Mouse (Mus musculus) forebrain, postnatal 0 days (tissue): Measurements from ENCODE around the gene Tas2r125. TPM values are rescaled to one million over a fixed set of nuclear protein-coding genes. Genes with fewer than 3 reads are reported as not detected.
"Not testable (repeated sequence)": the region's sequence is repeated elsewhere in the genome, so short reads cannot be mapped to it uniquely, and the experiment has no call there.

Experiments used
- ATAC-seq: fragments of 200-750 bp; cut with Nextera tagmentation; 2 replicates; pipeline ENCODE4 v1.8.0; 2017; ENCODE audit warnings: mild to moderate bottlenecking, moderate library complexity
- DNase-seq: peaks from one replicate; pipeline ENCODE4 v3.0.0-alpha.2; 2015
- H3K27ac ChIP-seq: fragments of 300-500 bp; sonication (generic); 2 replicates; pipeline ENCODE4 v1.5.1; 2014; ENCODE audit warnings: low read depth, mild to moderate bottlenecking, antibody characterized with exemption, low read length, moderate library complexity, mixed read lengths
- H3K27me3 ChIP-seq: fragments of 300-500 bp; sonication (generic); 2 replicates; pipeline ENCODE4 v1.6.1; 2014; ENCODE audit warnings: mild to moderate bottlenecking, low read length, mixed read lengths; ENCODE audit not compliant: insufficient read depth
- H3K36me3 ChIP-seq: fragments of 300-500 bp; sonication (generic); 2 replicates; pipeline ENCODE4 v1.6.1; 2014; ENCODE audit warnings: mild to moderate bottlenecking, moderate library complexity; ENCODE audit not compliant: insufficient read depth
- H3K4me1 ChIP-seq: fragments of 300-500 bp; sonication (generic); 2 replicates; pipeline ENCODE4 v1.6.1; 2014; ENCODE audit warnings: antibody characterized with exemption; ENCODE audit not compliant: insufficient read depth
- H3K4me2 ChIP-seq: fragments of 300-500 bp; sonication (generic); 2 replicates; pipeline ENCODE4 v1.6.1; 2014; ENCODE audit warnings: low read depth, mild to moderate bottlenecking, moderate library complexity
- H3K4me3 ChIP-seq: fragments of 300-500 bp; sonication (generic); 2 replicates; pipeline ENCODE4 v1.5.1; 2014; ENCODE audit warnings: low read depth, low read length, mixed read lengths
- H3K9ac ChIP-seq: fragments of 300-500 bp; sonication (generic); 2 replicates; pipeline ENCODE4 v1.6.1; 2014; ENCODE audit warnings: mild to moderate bottlenecking
- H3K9me3 ChIP-seq: fragments of 300-500 bp; sonication (generic); 2 replicates; pipeline ENCODE4 v1.6.1; 2016; ENCODE audit warnings: low read length
- CTCF ChIP-seq: sonication (generic); IDR thresholded peaks from 2 replicates; pipeline ENCODE4 v1.5.1; 2016; ENCODE audit warnings: antibody characterized with exemption, control low read depth, low read depth
- WGBS: fragments of 180-500 bp; shearing (Covaris S2); extraction: QIAGEN DNeasy Blood & Tissue Kit; methylation state at CpG from one replicate; pipeline ENCODE4 v1.1.7; 2014; 5-methylcytosine and 5-hydroxymethylcytosine counted together
- polyA plus RNA-seq: library from polyadenylated mRNA; unstranded; fragments of >200 nt; fragmentation: Nextera tagmentation; extraction: Ambion mirVana; gene quantifications from 2 replicates; pipeline ENCODE4 v1.2.1, GENCODE M21; 2015
- total RNA-seq: library from RNA; depleted of rRNA; stranded (reverse); fragments of >200 nt; gene quantifications from 2 replicates; pipeline ENCODE4 v1.2.3, GENCODE M21; 2014; rRNA removed

Tas2r125 gene
- not detected in 2 replicates for total RNA-seq
- not detected in 2 replicates for polyA plus RNA-seq

GRCm38 (mm10) chr6:132909351-132909750 lies at the start of gene Tas2r125:
Gene Tas2r125 (plus strand): TSS chr6:132909651.
- ATAC-seq (no peak), DNase-seq (no peak)
- no peak for TF ChIP-seq CTCF
- no peak within 1 kb of the TSS for H3K4me2 ChIP-seq
- H3K27me3 ChIP-seq, result no peaks in the 10 kb centered on the region
- no peak within 1 kb of the TSS for H3K4me3 ChIP-seq
- H3K4me1 ChIP-seq, result no peaks in the 10 kb centered on the region
- no peak within 1 kb of the TSS for H3K27ac ChIP-seq
- no peaks in the 10 kb centered on the region for H3K9me3 ChIP-seq
- 89% methylated on average over 3 of the region's 3 CpGs for WGBS
- H3K9ac ChIP-seq, result no peak within 1 kb of the TSS
- H3K36me3 ChIP-seq, result no peaks in the 10 kb centered on the region

GRCm38 (mm10) chr6:132867708-132868107 lies 41.7 kb upstream of the Tas2r125 start, which contains the start of gene Tas2r110:
Gene Tas2r110 (plus strand): TSS chr6:132868008.
- no peaks in the 10 kb centered on the region for H3K27me3 ChIP-seq
- no peak within 1 kb of the TSS for H3K4me3 ChIP-seq
- ATAC-seq, result no peak
- H3K36me3 ChIP-seq, result no peaks in the 10 kb centered on the region
- no peak within 1 kb of the TSS for H3K4me2 ChIP-seq
- H3K27ac ChIP-seq, result no peak within 1 kb of the TSS
- no peak for TF ChIP-seq CTCF
- H3K4me1 ChIP-seq, result no peaks in the 10 kb centered on the region
- no peak within 1 kb of the TSS for H3K9ac ChIP-seq
- H3K9me3 ChIP-seq, result no peaks in the 10 kb centered on the region
- DNase-seq, result no peak

GRCm38 (mm10) chr6:132892711-132893110 lies 16.7 kb upstream of the Tas2r125 start, which contains the start of gene Tas2r113:
Gene Tas2r113 (plus strand): TSS chr6:132893011.
- TF ChIP-seq CTCF, result no peak
- Histone ChIP-seq H3K4me3 (no peak within 1 kb of the TSS), H3K4me1 (no peaks in the 10 kb centered on the region), H3K36me3 (no peaks in the 10 kb centered on the region), H3K27me3 (no peaks in the 10 kb centered on the region), H3K9me3 (no peaks in the 10 kb centered on the region), H3K27ac (no peak within 1 kb of the TSS), H3K4me2 (no peak within 1 kb of the TSS), H3K9ac (no peak within 1 kb of the TSS)
- DNase-seq, result no peak
- 63% methylated on average over 1 of the region's 1 CpGs for WGBS
- ATAC-seq, result no peak

DNA sequence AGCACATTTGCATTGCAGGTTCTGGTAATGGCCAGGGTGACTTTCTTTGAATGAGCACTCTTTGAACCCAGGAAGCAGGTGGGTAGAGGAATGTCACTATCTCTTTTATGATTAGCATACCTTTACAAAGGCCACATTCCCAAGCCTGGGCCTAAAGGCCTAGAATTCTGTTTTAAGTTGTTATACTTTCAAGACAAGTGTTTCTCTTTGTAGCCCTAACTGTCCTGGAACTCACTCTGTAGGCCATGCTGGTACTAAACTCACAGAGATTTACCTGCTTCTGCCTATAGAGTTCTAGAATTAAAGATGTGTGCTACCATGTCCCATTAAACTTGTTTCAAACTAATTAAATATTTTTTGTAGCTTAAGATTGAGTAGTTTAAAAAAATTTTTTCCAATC lies 31.9 kb downstream of the Tas2r125 start:
- H3K36me3 ChIP-seq, H3K4me2 ChIP-seq, H3K27me3 ChIP-seq, ATAC-seq, DNase-seq, H3K9me3 ChIP-seq, H3K27ac ChIP-seq, H3K9ac ChIP-seq, H3K4me3 ChIP-seq, H3K4me1 ChIP-seq: not testable (repeated sequence)

- no peaks in the 10 kb centered on the region for H3K36me3 ChIP-seq
- H3K4me3 ChIP-seq, result no peak within 1 kb of the TSS
- 79% methylated on average over 2 of the region's 2 CpGs for WGBS
- H3K27me3 ChIP-seq, result no peaks in the 10 kb centered on the region
- no peak for TF ChIP-seq CTCF
- H3K9ac ChIP-seq, result no peak within 1 kb of the TSS
- no peaks in the 10 kb centered on the region for H3K9me3 ChIP-seq
- H3K27ac ChIP-seq, result no peak within 1 kb of the TSS
- H3K4me2 ChIP-seq, result no peak within 1 kb of the TSS
- ATAC-seq, result no peak
- DNase-seq, result no peak
- H3K4me1 ChIP-seq, result no peaks in the 10 kb centered on the region
Observed at GRCm38 (mm10) chr6:132950802-132951201, 41.4 kb downstream of the Tas2r125 start, which contains the start of gene Tas2r129. Gene Tas2r129 (plus strand): TSS chr6:132951102.

DNA sequence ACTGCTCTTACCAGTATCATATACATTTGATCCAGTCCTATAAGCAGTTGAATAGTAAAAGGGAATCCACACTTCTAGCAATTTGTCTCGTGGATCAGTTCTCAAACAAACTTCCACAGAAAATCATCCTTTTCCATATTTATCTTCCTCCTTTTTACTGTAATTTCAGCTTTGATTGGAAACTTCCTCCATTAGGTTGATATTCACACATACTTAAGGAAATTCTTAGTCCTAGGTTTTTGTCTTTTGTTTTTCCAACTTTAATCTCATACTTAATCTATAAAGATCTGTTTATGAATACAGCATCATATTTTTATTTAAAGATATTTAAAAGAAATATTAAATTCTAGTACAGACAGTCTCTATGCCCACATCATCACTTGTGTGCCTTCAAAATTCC lies 48.4 kb downstream of the Tas2r125 start, which contains the start of gene Tas2r131:
TSS of gene Tas2r131 (minus strand) at position 101 of the 400 bp plus-strand sequence.
- Histone ChIP-seq H3K9me3 (no peaks in the 10 kb centered on the region), H3K27ac (no peak within 1 kb of the TSS), H3K36me3 (no peaks in the 10 kb centered on the region), H3K9ac (no peak within 1 kb of the TSS), H3K4me2 (no peak within 1 kb of the TSS), H3K4me1 (no peaks in the 10 kb centered on the region), H3K27me3 (no peaks in the 10 kb centered on the region), H3K4me3 (no peak within 1 kb of the TSS)
- no peak for ATAC-seq
- no peak for TF ChIP-seq CTCF
- WGBS, result 78% methylated on average over 1 of the region's 1 CpGs
- DNase-seq, result no peak

Other genes starting within 250 kb of the Tas2r125 start
- gene Tas2r121, start 208.6 kb upstream of the Tas2r125 start, total RNA-seq, result not detected in 2 replicates
- gene Tas2r121, start 208.6 kb upstream of the Tas2r125 start, polyA plus RNA-seq, result not detected in 2 replicates
- not detected in 2 replicates for gene Tas2r122, start 197.7 kb upstream of the Tas2r125 start, total RNA-seq
- gene Tas2r122, start 197.7 kb upstream of the Tas2r125 start, polyA plus RNA-seq, result not detected in 2 replicates
- gene Tas2r115, start 171.6 kb upstream of the Tas2r125 start, total RNA-seq, result not detected in 2 replicates
- not detected in 2 replicates for gene Tas2r115, start 171.6 kb upstream of the Tas2r125 start, polyA plus RNA-seq
- gene Tas2r124, start 154.9 kb upstream of the Tas2r125 start, total RNA-seq, result not detected in 2 replicates
- not detected in 2 replicates for gene Tas2r124, start 154.9 kb upstream of the Tas2r125 start, polyA plus RNA-seq
- gene Tas2r102, start 147.5 kb upstream of the Tas2r125 start, total RNA-seq, result not detected in 2 replicates
- not detected in 2 replicates for gene Tas2r102, start 147.5 kb upstream of the Tas2r125 start, polyA plus RNA-seq
- not detected in 2 replicates for gene Tas2r136, start 131.5 kb upstream of the Tas2r125 start, total RNA-seq
- not detected in 2 replicates for gene Tas2r136, start 131.5 kb upstream of the Tas2r125 start, polyA plus RNA-seq
- gene Tas2r117, start 106.8 kb upstream of the Tas2r125 start, total RNA-seq, result not detected in 2 replicates
- gene Tas2r117, start 106.8 kb upstream of the Tas2r125 start, polyA plus RNA-seq, result not detected in 2 replicates
- not detected in 2 replicates for gene Tas2r123, start 62.5 kb upstream of the Tas2r125 start, total RNA-seq
- gene Tas2r123, start 62.5 kb upstream of the Tas2r125 start, polyA plus RNA-seq, result not detected in 2 replicates
- not detected in 2 replicates for gene Tas2r116, start 54.2 kb upstream of the Tas2r125 start, total RNA-seq
- not detected in 2 replicates for gene Tas2r116, start 54.2 kb upstream of the Tas2r125 start, polyA plus RNA-seq
- not detected in 2 replicates for gene Tas2r110, start 41.6 kb upstream of the Tas2r125 start, total RNA-seq
- gene Tas2r110, start 41.6 kb upstream of the Tas2r125 start, polyA plus RNA-seq, result not detected in 2 replicates
- gene Tas2r113, start 16.6 kb upstream of the Tas2r125 start, total RNA-seq, result not detected in 2 replicates
- not detected in 2 replicates for gene Tas2r113, start 16.6 kb upstream of the Tas2r125 start, polyA plus RNA-seq
- not detected in 2 replicates for gene Tas2r129, start 41.5 kb downstream of the Tas2r125 start, total RNA-seq
- not detected in 2 replicates for gene Tas2r129, start 41.5 kb downstream of the Tas2r125 start, polyA plus RNA-seq
- not detected in 2 replicates for gene Tas2r131, start 48.3 kb downstream of the Tas2r125 start, total RNA-seq
- not detected in 2 replicates for gene Tas2r131, start 48.3 kb downstream of the Tas2r125 start, polyA plus RNA-seq
- gene Tas2r109, start 71.3 kb downstream of the Tas2r125 start, total RNA-seq, result not detected in 2 replicates
- not detected in 2 replicates for gene Tas2r109, start 71.3 kb downstream of the Tas2r125 start, polyA plus RNA-seq
- not detected in 2 replicates for gene Tas2r103, start 127.5 kb downstream of the Tas2r125 start, total RNA-seq
- gene Tas2r103, start 127.5 kb downstream of the Tas2r125 start, polyA plus RNA-seq, result not detected in 2 replicates
- gene Tas2r140, start 146.2 kb downstream of the Tas2r125 start, total RNA-seq, result not detected in 2 replicates
- gene Tas2r140, start 146.2 kb downstream of the Tas2r125 start, polyA plus RNA-seq, result not detected in 2 replicates
- gene Smim10l1, start 195.3 kb downstream of the Tas2r125 start, total RNA-seq, result 162 and 168 TPM in 2 replicates
- 116 and 126 TPM in 2 replicates for gene Smim10l1, start 195.3 kb downstream of the Tas2r125 start, polyA plus RNA-seq